Mouse (Mus musculus) layer of hippocampus, adult 8-10 months (tissue): ENCODE data around the gene Tmpo. TPM values are rescaled to one million over a fixed set of nuclear protein-coding genes. Genes with fewer than 3 reads are reported as not detected.

Experiments
- DNase-seq, 2 experiments: peaks; one replicate each; pipeline ENCODE4 v3.0.0; 2022; ENCODE audit warnings: low spot score in 2 of 2
- total RNA-seq, 4 experiments: library from RNA; stranded (reverse); gene quantifications; 2 replicates each; pipeline ENCODE4 v1.2.4; 2022

The Tmpo gene
- total RNA-seq, 4 experiments from 2014 or later = 39.2 to 51.2 (median 41.8) TPM

DNA sequence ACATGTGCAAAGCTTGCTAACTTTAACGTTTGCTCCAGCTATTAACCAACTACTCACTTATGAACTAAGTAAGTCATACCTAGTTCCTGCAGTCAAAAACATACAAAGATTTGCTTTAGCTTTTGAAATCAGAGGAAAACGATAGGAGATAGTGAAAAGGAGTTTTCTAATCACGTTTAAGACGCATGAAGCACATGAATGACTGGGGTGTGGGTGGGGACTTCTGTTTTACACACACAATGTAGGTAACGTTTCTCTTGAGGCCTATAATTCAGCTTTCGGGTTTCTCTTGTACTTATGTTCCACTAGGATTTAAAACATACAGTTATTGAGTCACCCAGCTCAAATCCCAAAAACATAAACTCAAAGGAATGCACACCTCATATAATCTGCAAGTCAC is 58.5 kb downstream of the Tmpo start:
- DNase-seq = no peak

DNA sequence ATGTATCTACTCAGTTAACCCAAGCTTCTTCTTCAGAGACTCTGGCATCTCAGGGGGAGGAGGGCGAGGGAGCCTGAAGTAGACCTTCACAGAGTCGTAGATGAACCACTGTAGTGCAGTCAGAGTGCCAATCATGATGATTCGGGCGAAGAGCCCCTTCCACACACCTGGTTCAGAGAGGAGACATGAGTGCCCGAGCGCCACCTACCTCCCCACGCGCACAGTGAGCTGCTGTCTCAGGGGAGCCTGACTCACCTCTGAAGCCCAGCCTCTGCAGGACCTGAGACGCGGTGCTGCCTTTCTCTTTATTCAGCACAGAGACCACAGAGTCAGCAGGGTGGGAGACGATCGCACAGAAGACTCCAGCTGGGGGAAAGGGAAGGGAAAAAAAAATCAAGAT is 64.2 kb downstream of the Tmpo start:
- no peak for DNase-seq

DNA sequence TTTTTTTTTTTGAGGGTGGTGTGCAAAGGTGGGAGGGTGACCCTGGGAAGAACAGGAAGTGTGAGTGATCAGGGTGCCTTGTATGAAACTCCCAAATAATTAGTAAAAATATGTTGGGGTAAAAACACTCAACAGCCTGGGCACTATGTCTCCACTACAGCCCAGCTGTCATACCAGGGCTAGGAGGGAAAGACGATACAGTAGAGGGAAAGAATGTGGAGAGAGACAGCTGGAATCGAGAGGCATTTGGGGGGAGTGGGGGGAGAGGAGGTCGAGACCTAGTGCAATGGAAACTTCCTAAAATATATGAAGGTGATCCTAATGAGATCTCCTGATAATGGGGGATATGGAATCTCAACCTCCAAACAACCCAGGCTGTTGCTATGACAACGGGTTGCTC is 71.3 kb downstream of the Tmpo start:
- DNase-seq = no peak

DNA sequence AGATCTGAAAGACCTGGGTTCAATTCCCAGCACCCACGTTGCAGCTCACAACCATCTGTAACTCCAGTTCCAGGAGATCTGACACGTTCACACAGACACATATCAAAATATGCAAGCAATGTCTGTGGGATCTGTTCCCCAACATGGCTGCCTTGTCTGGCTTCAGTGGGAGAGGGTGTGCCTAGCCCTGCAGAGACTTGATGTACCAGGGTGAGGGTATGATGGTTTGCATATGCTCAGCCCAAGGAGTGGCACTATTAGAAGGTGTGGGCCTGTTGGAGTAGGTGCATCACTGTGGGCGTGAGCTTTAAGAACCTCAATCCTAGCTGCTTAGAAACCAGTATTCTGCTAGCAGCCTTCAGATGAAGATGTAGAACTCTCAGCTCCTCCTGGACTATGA is 75.1 kb downstream of the Tmpo start:
- no peak for DNase-seq

DNA sequence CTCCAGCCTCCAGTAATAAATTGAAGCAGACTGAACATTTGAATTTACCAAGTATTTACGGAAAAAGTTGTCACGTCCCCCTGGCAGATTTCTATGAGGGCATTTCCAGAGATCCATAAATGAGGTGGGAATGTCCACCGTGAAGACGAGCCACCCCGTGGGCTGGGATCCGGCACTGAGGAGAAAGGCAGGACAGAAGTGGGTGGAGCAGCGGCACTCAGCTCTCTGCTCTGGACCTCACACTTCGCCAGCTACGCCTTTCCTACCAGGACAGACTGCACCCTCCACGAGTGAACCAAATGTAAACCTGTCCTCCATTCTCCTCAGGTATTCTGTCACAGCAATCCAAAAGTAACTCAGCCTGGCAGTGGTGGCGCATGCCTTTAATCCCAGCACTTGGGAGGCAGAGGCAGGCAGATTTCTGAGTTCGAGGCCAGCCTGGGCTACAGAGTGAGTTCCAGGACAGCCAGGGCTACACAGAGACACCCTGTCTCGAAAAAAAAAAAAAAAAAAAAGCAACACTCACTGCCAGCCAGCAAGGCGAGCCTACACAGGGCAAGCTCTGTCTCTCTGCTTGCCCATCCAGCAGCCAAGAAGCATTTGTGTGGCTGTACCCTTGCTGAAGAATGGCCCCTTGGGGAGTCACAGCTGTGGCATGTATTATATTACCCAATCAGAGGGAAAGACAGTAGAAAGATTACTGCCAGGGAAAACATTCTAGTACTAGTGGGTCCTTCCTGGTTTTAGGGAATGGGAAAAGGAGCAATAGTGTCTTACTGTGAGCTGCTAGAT is 78.1 kb downstream of the Tmpo start:
- DNase-seq = no peak

DNA sequence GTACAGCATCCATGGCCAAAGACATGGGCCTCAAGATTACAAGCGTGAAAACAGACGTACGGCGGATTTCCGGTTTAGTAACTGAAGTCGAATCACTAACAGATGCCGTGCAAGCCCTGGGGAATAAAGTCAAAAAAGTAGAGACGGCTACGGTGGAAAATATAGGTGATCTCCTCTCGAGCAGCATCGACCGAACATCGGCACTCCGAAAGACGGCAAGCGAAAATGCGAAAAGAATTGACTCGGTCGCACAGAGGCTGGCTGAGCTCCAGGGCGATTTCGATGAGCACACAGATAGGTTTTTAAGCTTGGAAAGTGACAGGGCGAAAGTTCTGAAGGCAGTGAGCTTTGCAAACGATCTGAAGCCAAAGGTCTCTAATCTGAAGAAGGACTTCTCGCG is 79.2 kb downstream of the Tmpo start:
- DNase-seq = no peak

DNA sequence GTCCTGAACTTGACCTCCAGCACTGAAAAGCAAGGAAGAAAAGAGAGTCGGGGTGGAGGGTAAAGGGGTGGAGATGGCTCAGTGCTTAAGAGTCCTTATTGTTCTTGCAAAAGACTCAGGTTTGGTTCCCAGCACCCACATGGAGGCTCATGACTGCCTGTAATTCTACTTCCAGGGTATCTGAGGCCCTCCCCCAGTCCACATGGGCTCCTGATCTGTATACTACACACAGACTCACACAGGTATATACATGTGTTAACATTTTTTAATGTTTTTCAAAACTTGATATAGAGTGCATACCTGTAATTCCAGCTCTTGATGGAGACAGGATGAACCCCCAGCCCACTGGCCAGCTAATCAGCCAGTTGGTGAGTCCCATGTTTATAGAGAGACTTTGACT is 81.0 kb downstream of the Tmpo start:
- no peak for DNase-seq

DNA sequence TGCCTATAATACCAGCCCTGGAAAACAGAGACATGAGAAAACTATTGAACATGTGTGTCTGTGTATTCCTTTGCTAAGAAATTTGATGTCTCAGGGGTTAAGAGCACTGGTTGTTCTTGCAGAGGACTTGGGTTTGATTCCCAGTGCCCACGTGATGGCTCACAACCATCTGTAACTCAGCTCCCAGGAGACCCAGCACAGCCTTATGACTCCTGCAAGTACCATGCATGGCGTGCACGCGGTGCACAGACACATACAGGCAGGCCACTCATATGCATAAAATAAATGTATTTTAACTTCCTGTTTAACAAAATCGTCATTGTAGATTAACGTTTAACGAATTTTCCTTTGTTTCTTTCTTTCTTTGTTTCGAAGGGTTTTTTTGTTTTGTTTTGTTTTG is 83.1 kb downstream of the Tmpo start:
- DNase-seq = no peak

Other genes with a start within 250 kb of the Tmpo start
- gene Apaf1, start 98.5 kb downstream of the Tmpo start, total RNA-seq = 10 to 100 TPM; 12.3 to 14.4 (median 13.8) TPM
- 10 to 100 TPM; 15.5 to 21.6 (median 19.1) TPM for gene Ikbip, start 98.4 kb downstream of the Tmpo start, total RNA-seq
- gene Slc25a3, start 57.3 kb downstream of the Tmpo start, total RNA-seq = 100 to 1,000 TPM; 490 to 567 (median 535) TPM